Mouse (Mus musculus) forebrain, embryonic 13.5 days (tissue): ENCODE results near the gene Cox6a1. TPM values are rescaled to one million over a fixed set of nuclear protein-coding genes. Genes with fewer than 3 reads are reported as not detected.

Experiments used
- polyA plus RNA-seq: library from polyadenylated mRNA; unstranded; fragments of >200 nt; fragmentation: Nextera tagmentation; extraction: Ambion mirVana; gene quantifications from 2 replicates; pipeline ENCODE4 v1.2.1, GENCODE M21; 2015

Gene Cox6a1
- polyA plus RNA-seq, 1 experiment from 2014 or later = 999 TPM

Other genes starting within 250 kb of the Cox6a1 start
- 27.7 and 28.6 TPM in 2 replicates for gene Acads, start 229.6 kb downstream of the Cox6a1 start, polyA plus RNA-seq
- gene Unc119b, start 214.0 kb downstream of the Cox6a1 start, polyA plus RNA-seq = 44.8 and 49.9 TPM in 2 replicates
- gene Mlec, start 190.8 kb downstream of the Cox6a1 start, polyA plus RNA-seq = 23.5 and 25.9 TPM in 2 replicates
- 5.7 and 12.6 TPM in 2 replicates for gene Cabp1, start 154.6 kb downstream of the Cox6a1 start, polyA plus RNA-seq
- gene Pop5, start 113.1 kb downstream of the Cox6a1 start, polyA plus RNA-seq = 102 and 112 TPM in 2 replicates
- 134 and 138 TPM in 2 replicates for gene Rnf10, start 76.1 kb downstream of the Cox6a1 start, polyA plus RNA-seq
- gene Coq5, start 69.3 kb downstream of the Cox6a1 start, polyA plus RNA-seq = 53.7 and 54.0 TPM in 2 replicates
- 1,571 and 1,757 TPM in 2 replicates for gene Dynll1, start 48.0 kb downstream of the Cox6a1 start, polyA plus RNA-seq
- gene Srsf9, start 21.8 kb downstream of the Cox6a1 start, polyA plus RNA-seq = 255 and 263 TPM in 2 replicates
- 31.8 and 34.1 TPM in 2 replicates for gene Gatc, start 7.8 kb downstream of the Cox6a1 start, polyA plus RNA-seq
- 58.6 and 64.3 TPM in 2 replicates for gene Triap1, start 7.8 kb downstream of the Cox6a1 start, polyA plus RNA-seq
- gene Msi1, start 80.6 kb upstream of the Cox6a1 start, polyA plus RNA-seq = 99.0 and 107 TPM in 2 replicates
- not detected in 2 replicates for gene Pla2g1b, start 117.3 kb upstream of the Cox6a1 start, polyA plus RNA-seq
- 24.7 TPM in 2 replicates for gene Sirt4, start 135.7 kb upstream of the Cox6a1 start, polyA plus RNA-seq
- 16.8 and 17.7 TPM in 2 replicates for gene Pxn, start 157.7 kb upstream of the Cox6a1 start, polyA plus RNA-seq
- gene Rplp0, start 210.5 kb upstream of the Cox6a1 start, polyA plus RNA-seq = 1,081 and 1,088 TPM in 2 replicates
- 41.7 and 46.1 TPM in 2 replicates for gene Gcn1l1, start 216.3 kb upstream of the Cox6a1 start, polyA plus RNA-seq